Mouse (Mus musculus) adrenal gland (tissue): ENCODE results near the gene Ssu2.

Experiments used
- intact Hi-C: fragments of 180-260 bp; cut with DNase I; formaldehyde crosslinking; loops from one replicate; pipeline ENCODE4 v1.15.1; 2025
- long read RNA-seq, 2 experiments: library from polyadenylated mRNA; unstranded; transcript quantifications; one replicate each; pipeline ENCODE4 v2.0.0; 2020; ENCODE audit warnings: borderline replicate concordance in 1 of 2; ENCODE audit not compliant: insufficient replicate concordance in 1 of 2

The Ssu2 gene
- long read RNA-seq, experiment 1, result 0 reads
- long read RNA-seq, experiment 2, partial matches to known transcripts, result 0 of 1 reads
- long read RNA-seq, experiment 2, other reads (novel, unspliced or antisense), result 1 of 1 reads

DNA sequence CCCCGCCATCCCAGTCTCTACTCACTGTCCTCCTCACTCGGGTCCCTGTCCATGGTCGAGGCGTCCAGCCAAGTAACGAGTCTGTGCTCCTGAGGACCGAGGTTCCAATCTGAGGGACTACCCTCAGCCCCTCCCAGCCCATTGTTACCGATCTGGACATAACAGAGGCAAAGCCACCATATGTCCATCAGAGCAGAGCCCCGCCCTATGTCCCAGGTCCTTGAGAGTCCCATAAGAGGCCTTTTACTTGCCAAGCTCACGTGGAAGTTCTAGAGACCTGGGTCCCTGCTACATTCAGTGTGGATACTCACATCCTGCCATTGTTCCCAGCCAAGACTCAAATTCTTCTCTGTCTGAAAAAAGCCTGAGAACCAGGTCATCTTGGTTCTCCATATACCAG lies at the start of gene Ssu2:
TSS of gene Ssu2 (minus strand) at position 77 of the 400 bp plus-strand sequence.
- intact Hi-C loops, result no loop called here

DNA sequence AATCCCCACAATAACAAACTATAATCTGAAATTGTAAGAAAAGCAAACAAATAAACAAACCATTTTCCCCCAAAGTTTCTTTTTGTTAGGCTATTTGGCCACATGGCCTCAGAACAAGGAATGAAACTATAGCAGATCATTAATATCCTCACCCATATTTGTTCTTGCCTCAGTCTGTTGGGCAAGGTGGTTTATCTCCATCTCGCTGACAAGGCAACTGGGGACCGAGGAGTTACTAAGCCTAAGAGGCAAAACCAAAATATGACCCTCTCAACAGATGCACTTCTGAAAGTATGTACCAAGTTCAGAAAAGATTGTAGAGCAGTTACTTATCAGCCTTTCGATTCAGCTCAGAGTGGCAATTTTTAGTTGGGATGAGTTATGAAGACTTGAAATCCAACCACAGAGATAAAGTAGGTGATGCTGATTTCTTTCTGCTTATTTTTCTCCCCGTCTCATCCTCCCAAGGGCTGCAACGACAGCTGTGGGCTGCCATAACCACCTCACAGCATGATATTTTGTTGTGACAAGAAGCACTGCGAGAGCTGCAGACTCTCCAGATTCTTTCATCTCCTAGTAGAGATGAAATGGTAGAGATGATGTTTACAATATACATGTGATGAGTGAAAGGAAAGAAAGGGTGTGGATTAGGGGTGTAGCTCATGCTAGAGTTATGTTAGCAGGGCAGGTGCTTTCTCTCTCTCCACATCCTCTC lies 38.4 kb upstream of the Ssu2 start:
- intact Hi-C loops, result no loop called here

DNA sequence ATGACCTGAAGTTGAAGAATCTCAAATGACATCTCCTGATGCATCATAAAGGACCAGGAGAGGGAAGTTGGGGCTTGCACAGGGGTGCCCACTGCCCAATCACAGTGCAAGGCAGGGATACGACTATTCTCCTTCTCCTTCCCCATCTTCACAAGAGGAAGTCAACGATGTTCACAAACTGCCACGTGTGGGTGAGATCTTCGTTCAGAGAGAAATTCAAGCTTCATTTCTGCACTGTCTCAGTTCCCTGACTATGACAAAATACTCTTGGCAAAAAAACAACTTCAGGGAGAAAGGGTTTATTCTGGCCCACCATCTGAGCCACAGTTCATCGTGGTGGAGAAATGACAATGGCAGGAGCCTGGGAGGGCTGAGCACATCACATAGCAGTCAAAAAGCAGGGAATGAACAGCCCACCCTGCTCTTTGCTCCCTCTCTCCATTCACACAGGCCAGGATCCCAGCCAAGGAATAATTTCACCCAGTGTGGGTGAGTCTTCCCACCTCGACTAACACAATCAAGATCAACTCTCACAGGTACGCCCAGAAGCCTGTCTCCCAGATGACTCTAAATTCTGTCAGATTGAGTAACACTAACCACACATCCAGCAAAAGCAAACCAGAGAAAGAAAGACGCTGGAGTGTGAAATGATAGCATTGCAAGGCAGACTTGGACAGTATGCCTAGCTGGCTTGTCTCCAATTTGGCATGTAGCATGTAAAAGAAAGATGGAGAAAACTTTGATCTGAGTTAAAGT lies 36.1 kb upstream of the Ssu2 start:
- intact Hi-C loops, result no loop called here

GRCm38 (mm10) chr6:112420883-112421282 lies 33.1 kb upstream of the Ssu2 start:
- intact Hi-C loops, result no loop called here

- intact Hi-C loops, result no loop called here
Measured at GRCm38 (mm10) chr6:112419333-112419732, 31.5 kb upstream of the Ssu2 start.

GRCm38 (mm10) chr6:112404111-112404510 lies 16.3 kb upstream of the Ssu2 start:
- intact Hi-C loops, result no loop called here

DNA sequence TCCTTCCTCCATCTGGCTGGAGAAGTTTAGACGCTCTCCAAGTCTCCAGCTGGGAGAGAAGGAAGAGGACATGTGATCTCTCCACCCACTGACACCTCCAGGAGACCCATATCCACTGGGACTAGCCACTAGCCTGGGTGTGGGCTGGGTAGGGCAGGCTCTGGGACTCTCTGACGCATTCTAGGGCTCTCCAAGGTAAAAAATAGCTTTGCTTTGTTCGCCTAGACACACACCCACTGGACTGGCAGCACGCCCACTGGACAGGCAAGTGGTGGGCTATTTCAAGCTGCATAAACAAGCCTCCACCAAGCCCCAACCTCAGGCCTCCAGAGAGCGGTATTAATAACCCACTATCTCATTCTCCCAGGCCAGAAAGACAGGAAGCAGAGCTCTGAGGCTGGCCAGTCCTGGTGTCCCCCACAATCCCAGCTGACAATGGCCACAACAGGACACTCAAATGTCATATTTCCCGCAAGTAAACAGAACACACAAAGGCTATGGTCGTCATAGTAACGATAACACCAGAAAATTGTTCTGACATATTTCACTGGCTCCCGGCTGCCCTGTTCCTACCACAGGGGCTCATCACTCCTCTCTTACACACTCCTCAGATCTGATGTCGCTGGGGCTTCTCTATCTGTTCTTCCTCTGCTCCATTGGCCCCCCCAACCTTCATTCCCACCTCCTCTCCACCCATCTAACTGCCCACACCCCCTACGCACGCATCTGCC lies 14.3 kb upstream of the Ssu2 start:
- intact Hi-C loops, result no loop called here

DNA sequence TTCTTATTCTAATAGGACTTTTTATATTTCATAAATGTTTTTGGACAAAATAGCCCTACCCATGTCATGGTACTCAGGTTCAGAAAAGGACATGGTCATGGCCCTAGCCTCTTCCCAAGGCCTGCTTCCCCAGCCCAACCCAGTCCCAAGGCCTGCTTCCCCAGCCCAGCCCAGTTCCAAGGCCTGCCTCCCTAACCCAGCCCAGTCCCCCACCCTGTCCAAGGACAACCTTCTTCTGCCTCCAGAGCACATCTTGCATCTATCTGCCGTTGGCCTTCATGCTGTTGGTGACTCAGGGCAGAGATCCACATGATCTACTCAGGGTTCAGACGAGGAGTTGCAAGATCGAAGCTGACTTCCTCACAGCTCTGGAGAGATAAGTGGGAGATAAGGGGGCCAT lies 9.5 kb upstream of the Ssu2 start:
- intact Hi-C loops, result no loop called here

- intact Hi-C loops, result no loop called here
Measured at GRCm38 (mm10) chr6:112396352-112396751, 8.5 kb upstream of the Ssu2 start.

- intact Hi-C loops, result no loop called here
Measured at GRCm38 (mm10) chr6:112388385-112388784, 562 bp upstream of the Ssu2 start.

DNA sequence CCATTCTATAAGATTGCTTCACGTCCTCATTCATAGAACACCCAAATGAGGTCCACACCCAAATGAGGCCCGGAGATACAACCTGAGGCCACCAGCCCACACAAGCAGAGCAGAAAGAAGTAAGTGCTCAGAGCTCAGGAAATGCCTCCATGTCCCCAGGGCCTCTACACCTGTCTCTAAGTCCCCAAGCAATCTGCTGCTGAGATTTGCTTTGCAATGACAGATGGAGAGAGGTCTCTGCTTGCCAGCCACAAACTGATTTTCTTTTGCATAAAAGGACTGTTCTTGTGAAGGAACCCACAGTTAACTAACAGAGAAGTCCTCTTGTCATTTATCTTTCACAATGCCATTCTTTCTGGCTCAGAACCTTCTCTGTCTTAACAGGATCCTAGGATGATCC lies 1.6 kb downstream of the Ssu2 start:
- intact Hi-C loops, result no loop called here

GRCm38 (mm10) chr6:112382990-112383685 lies 4.7 kb downstream of the Ssu2 start:
- intact Hi-C loops, result no loop called here

DNA sequence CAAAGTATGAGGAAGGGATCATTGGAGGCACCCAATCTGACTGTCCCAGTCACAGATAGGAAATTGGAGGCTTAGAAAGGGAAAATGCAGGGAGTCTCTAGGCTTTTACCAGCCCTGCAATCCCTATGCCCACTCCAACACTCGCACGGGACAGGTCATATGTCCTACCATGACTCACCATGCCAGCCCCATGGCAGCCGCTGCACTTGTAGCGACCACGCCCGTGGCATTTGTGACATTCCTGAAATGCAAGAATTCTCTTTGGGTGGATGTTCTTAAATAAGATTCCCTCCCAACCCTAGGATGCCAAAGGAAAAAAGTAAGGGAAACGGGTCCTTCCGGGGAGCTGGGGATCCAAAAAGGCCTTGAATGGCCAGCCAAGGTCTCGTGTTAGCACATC lies 8.8 kb downstream of the Ssu2 start:
- intact Hi-C loops, result loop anchor here (10.0 kb wide), 1 partner anchor 316 kb away; the partner anchor contains the start of gene Rad18

DNA sequence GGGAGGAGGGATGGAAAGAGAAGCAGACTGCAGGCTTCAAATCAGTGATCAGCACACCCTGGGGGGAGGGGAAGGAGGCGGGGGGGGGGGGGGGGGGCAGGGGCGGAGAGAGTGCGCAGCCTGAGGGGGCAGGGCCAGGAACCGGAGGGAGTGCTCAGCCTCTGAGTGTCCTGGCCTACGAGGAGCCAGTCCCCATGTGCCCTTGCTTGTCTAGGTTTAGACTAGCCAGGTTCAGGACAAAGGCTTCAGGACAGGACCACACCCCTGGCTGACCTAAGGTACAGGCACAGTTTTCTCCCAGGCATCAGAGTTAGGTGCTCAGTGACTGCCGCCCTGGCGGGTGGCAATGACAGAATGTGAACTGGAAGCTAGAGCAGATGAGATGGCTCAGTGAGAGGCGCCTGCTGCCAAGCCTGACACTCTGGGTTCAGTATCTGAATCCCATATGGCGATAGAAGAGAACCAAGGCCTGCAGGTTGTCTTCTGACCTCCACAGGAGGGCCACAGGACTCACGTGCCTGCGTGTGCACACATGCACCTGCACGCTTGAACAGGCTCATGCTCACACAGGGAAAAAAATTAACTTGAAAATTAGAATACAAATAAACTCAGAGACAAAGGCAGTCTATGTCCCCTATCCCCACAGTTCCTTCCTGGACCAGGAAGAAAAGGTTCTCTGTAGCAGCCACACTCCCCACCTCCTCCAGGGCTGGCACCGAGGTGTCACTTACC lies 12.0 kb downstream of the Ssu2 start:
- intact Hi-C loops, result loop anchor here (10.0 kb wide), 1 partner anchor 319 kb away; the partner anchor contains the start of gene Rad18

GRCm38 (mm10) chr6:112373886-112374585 lies 13.8 kb downstream of the Ssu2 start:
- intact Hi-C loops, result loop anchor here (10.0 kb wide), 1 partner anchor 321 kb away; the partner anchor contains the start of gene Rad18

DNA sequence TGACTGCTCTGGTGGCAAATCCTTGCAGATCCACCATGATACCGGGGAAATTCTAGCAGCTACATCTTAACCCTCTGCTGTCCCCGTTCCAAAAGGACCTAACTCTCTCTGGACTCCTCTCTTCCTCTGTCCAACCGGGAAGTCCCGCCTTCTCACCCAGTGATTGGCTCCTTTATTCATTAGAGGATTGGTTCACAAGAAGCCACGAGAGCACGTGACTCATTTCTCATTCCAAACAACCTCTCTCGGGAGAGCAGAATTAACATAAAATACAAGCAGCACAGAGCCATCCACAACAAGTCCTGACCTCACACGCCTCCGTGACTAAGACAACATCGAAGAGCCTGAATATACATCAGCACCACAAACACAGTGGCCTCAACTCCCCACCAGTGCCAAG lies 22.5 kb downstream of the Ssu2 start:
- intact Hi-C loops, result no loop called here

- intact Hi-C loops, result no loop called here
Measured at GRCm38 (mm10) chr6:112364581-112364980, 23.2 kb downstream of the Ssu2 start.

DNA sequence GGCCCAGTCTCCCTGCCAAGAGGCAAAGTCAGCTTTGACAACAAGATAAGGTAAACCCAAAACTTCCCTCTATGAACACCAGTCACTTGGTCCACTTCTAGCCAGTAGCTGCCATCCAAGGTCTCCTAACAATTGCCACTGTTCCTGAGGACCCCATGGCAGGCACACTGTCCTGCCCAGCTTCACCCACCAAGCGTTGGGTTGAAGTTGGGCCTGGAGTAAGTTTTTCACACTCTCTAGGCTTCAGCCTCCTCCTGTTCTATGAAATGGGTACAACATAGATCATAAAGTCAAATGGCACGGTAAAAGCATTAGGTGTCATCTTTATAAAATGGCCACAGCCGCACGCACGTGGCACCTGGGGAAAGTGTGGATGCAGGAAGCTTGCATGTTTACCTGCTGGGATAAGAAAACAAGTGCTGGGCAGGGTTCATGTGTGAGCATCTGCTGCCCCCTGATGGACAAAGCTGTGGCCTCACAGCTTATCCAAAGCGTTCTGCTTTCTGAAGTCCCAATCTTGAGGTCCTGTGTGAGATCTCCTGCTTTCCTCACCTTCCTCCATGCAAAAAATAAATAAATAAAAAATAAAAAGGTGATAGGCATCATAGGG lies 25.4 kb downstream of the Ssu2 start:
- intact Hi-C loops, result loop anchor here (1.0 kb wide), 1 partner anchor 155 kb away; no protein-coding TSS in a partner anchor

DNA sequence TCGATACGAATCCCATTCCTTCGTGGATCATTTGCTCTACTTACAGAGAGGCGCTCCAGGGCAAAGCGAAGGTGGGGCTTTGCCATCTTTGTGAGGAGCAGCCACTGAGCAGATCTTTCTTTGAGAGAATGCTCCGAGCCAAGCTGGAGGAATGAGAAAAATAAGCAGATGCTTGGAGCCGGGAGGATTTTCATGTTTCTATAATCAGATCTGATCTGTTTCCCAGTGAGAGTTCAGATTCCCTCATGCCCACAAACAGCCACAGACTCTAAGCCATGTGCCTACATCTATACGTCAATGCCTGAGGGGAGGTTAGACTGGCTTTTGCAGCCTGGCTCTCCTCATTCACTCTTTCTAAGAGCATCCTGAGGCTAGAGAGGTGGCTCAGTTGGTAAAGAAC lies 27.1 kb downstream of the Ssu2 start:
- intact Hi-C loops, result no loop called here
